Mouse (Mus musculus): ENCODE measurements around the gene Ggact.

- TF ChIP-seq HCFC1 (IDR thresholded peaks at IDR 0.05; ENCODE audit: borderline replicate concordance, insufficient read depth, low read length) (no peak), MAFK (IDR thresholded peaks at IDR 0.05; ENCODE audit: insufficient read depth, low read depth, low read length) (no peak)
Observed at GRCm38 (mm10) chr14:122885893-122886292, 27.7 kb downstream of the Ggact start.

All from ES-E14 (cell line).